Mouse (Mus musculus) midbrain, embryonic 11.5 days (tissue): ENCODE measurements around the gene Parp1. TPM values are rescaled to one million over a fixed set of nuclear protein-coding genes. Genes with fewer than 3 reads are reported as not detected.

Experiments
- ATAC-seq: fragments of 200-750 bp; cut with Nextera tagmentation; 2 replicates; pipeline ENCODE4 v1.8.0; 2017; ENCODE audit warnings: moderate TSS enrichment, moderate library complexity; ENCODE audit not compliant: low FRiP score
- DNase-seq: peaks from one replicate; pipeline ENCODE4 v3.0.0; 2015; ENCODE audit warnings: low spot score; ENCODE audit errors: missing footprints
- H3K27ac ChIP-seq: fragments of 300-500 bp; sonication (generic); 2 replicates; pipeline ENCODE4 v1.5.1; 2014; ENCODE audit warnings: low read depth, low read length
- H3K27me3 ChIP-seq: fragments of 300-500 bp; sonication (generic); 2 replicates; pipeline ENCODE4 v1.6.1; 2014; ENCODE audit warnings: mild to moderate bottlenecking, low read length, moderate library complexity, mixed read lengths; ENCODE audit not compliant: control insufficient read depth, insufficient read depth
- H3K36me3 ChIP-seq: fragments of 300-500 bp; sonication (generic); 2 replicates; pipeline ENCODE4 v1.6.1; 2014; ENCODE audit warnings: mild to moderate bottlenecking, low read length, moderate library complexity, mixed read lengths; ENCODE audit not compliant: control insufficient read depth, insufficient read depth
- H3K4me1 ChIP-seq: fragments of 300-500 bp; sonication (generic); 2 replicates; pipeline ENCODE4 v1.6.1; 2014; ENCODE audit warnings: low read length; ENCODE audit not compliant: control insufficient read depth, insufficient read depth
- H3K4me2 ChIP-seq: fragments of 300-500 bp; sonication (generic); 2 replicates; pipeline ENCODE4 v1.6.1; 2014; ENCODE audit warnings: mild to moderate bottlenecking, moderate library complexity
- H3K4me3 ChIP-seq: fragments of 300-500 bp; sonication (generic); 2 replicates; pipeline ENCODE4 v1.5.1; 2014; ENCODE audit warnings: low read depth, low read length
- H3K9ac ChIP-seq: fragments of 300-500 bp; sonication (generic); 2 replicates; pipeline ENCODE4 v1.6.1; 2014; ENCODE audit warnings: low read length
- H3K9me3 ChIP-seq: fragments of 300-500 bp; sonication (generic); 2 replicates; pipeline ENCODE4 v1.6.1; 2016; ENCODE audit warnings: low read length; ENCODE audit not compliant: control insufficient read depth
- WGBS: fragments of 180-500 bp; shearing (Covaris S2); extraction: QIAGEN DNeasy Blood & Tissue Kit; methylation state at CpG from one replicate; pipeline ENCODE4 v1.1.7; 2014; 5-methylcytosine and 5-hydroxymethylcytosine counted together
- microRNA-seq: library from miRNA; unstranded; fragments of <30 nt; microRNA quantifications from one replicate; pipeline ENCODE4, GENCODE M21; 2017
- polyA plus RNA-seq: library from polyadenylated mRNA; unstranded; fragments of >200 nt; fragmentation: Nextera tagmentation; extraction: Ambion mirVana; gene quantifications from 2 replicates; pipeline ENCODE4 v1.2.1, GENCODE M21; 2014

Gene Parp1
- polyA plus RNA-seq, 1 experiment from 2014 or later: 213 TPM

- Histone ChIP-seq H3K4me1 (peaks cover 18% of the 10 kb centered on the region), H3K9ac (peak overlapping the region; percentile 99), H3K27me3 (no peaks in the 10 kb centered on the region), H3K27ac (0 out of 2 replicates have a peak overlapping the region, but pooled peaks have one; percentile 92), H3K4me3 (peak overlapping the region; percentile 79), H3K36me3 (no peaks in the 10 kb centered on the region), H3K4me2 (peak overlapping the region; percentile 83), H3K9me3 (no peaks in the 10 kb centered on the region)
- WGBS: 43% methylated on average over 10 of the region's 10 CpGs
- ATAC-seq (no peak), DNase-seq (peak; percentile 86)
Measured at GRCm38 (mm10) chr1:180639416-180640401, 71.0 kb downstream of the Parp1 start.

GRCm38 (mm10) chr1:180640605-180641125, 71.9 kb downstream of the Parp1 start:
- ATAC-seq: no peak; the same call in 1 of the 2 replicates
- peak overlapping the region; percentile 79 for H3K4me3 ChIP-seq
- no peaks in the 10 kb centered on the region for H3K36me3 ChIP-seq
- under 1% methylated on average over 49 of the region's 61 CpGs for WGBS
- H3K4me1 ChIP-seq: peaks cover 18% of the 10 kb centered on the region
- H3K27me3 ChIP-seq: no peaks in the 10 kb centered on the region
- H3K9ac ChIP-seq: peak overlapping the region; percentile 99
- H3K27ac ChIP-seq: peak overlapping the region; percentile 92
- DNase-seq: peak; percentile 97
- no peaks in the 10 kb centered on the region for H3K9me3 ChIP-seq
- H3K4me2 ChIP-seq: peak overlapping the region; percentile 83

GRCm38 (mm10) chr1:180641137-180641517, 72.4 kb downstream of the Parp1 start, which contains the start of gene Lin9:
Gene Lin9, plus strand, starts transcription at chr1:180641150.
- peak; percentile 99 for DNase-seq
- Histone ChIP-seq H3K4me2 (peak within 1 kb of the TSS; percentile 83), H3K9me3 (no peaks in the 10 kb centered on the region), H3K9ac (peak within 1 kb of the TSS; percentile 99), H3K4me1 (peaks cover 18% of the 10 kb centered on the region), H3K27me3 (no peaks in the 10 kb centered on the region), H3K4me3 (peak within 1 kb of the TSS; percentile 79), H3K27ac (peak within 1 kb of the TSS; percentile 92), H3K36me3 (no peaks in the 10 kb centered on the region)
- ATAC-seq: peak; percentile 92
- under 1% methylated on average over 39 of the region's 47 CpGs for WGBS

GRCm38 (mm10) chr1:180641518-180642227, 72.9 kb downstream of the Parp1 start:
- H3K9ac ChIP-seq: peak overlapping the region; percentile 99
- H3K27ac ChIP-seq: peak overlapping the region; percentile 92
- H3K4me2 ChIP-seq: peak overlapping the region; percentile 83
- no peaks in the 10 kb centered on the region for H3K27me3 ChIP-seq
- peak; percentile 90 for DNase-seq
- 4% methylated on average over 50 of the region's 50 CpGs for WGBS
- H3K4me1 ChIP-seq: peaks cover 18% of the 10 kb centered on the region
- no peaks in the 10 kb centered on the region for H3K9me3 ChIP-seq
- peak; percentile 62 for ATAC-seq
- H3K36me3 ChIP-seq: no peaks in the 10 kb centered on the region
- peak overlapping the region; percentile 79 for H3K4me3 ChIP-seq

GRCm38 (mm10) chr1:180642228-180642564, 73.5 kb downstream of the Parp1 start:
- Histone ChIP-seq H3K4me2 (peak overlapping the region; percentile 83), H3K9me3 (no peaks in the 10 kb centered on the region), H3K9ac (peak overlapping the region; percentile 99; the same call in 1 of the 2 replicates), H3K36me3 (no peaks in the 10 kb centered on the region), H3K27ac (no peak overlapping the region), H3K4me3 (peak overlapping the region; percentile 79), H3K27me3 (no peaks in the 10 kb centered on the region), H3K4me1 (peaks cover 18% of the 10 kb centered on the region)
- no peak for ATAC-seq
- 84% methylated on average over 8 of the region's 8 CpGs for WGBS
- no peak for DNase-seq

Small RNA genes within 50 kb of the gene (microRNA-seq; reads per million reads assigned to microRNA genes)
- not detected for gene Mir6904

Other genes with a start within 250 kb of the Parp1 start
- gene Itpkb, start 238.4 kb upstream of the Parp1 start, polyA plus RNA-seq: 1.9 and 2.0 TPM in 2 replicates
- gene Stum, start 85.4 kb upstream of the Parp1 start, polyA plus RNA-seq: 1.0 TPM in 2 replicates
- 26.2 and 30.4 TPM in 2 replicates for gene Lin9, start 72.2 kb downstream of the Parp1 start, polyA plus RNA-seq
- gene Mixl1, start 128.1 kb downstream of the Parp1 start, polyA plus RNA-seq: 0.08 TPM in 1 of 2 replicates, not detected in the other
- 20.8 and 21.6 TPM in 2 replicates for gene Acbd3, start 157.1 kb downstream of the Parp1 start, polyA plus RNA-seq
- gene H3f3a, start 245.0 kb downstream of the Parp1 start, polyA plus RNA-seq: 3,662 and 3,728 TPM in 2 replicates